Mouse (Mus musculus): Measurements from ENCODE around the gene Eddm3b. TPM values are rescaled to one million over a fixed set of nuclear protein-coding genes. Genes with fewer than 3 reads are reported as not detected.

The Eddm3b gene
- polyA plus RNA-seq, 1 experiment from 2014 or later, result not detected

DNA sequence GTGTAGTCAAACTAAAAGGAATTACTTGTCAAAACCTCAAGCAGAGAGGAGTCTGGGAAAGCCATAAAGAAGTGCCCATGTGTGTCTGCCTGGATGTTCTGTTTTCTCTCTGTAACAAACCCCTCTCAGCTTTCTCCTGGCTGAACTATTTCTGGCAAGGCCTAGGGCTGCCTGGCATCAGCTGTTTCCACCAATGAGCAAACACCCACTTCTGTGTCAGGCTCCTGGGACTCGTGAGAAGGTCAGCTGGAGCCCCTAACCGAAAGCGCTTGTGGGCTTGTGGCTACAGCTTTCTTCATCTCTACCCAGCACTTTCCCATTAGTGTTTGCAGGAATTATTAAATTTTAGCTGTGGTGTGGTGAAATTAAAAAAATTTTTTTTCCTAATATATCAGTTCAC lies 2.3 kb upstream of the Eddm3b start:
- ATAC-seq (ENCODE audit: low FRiP score, low TSS enrichment), result no peak
- no peaks in the 10 kb centered on the region for H3K36me3 ChIP-seq (ENCODE audit: control insufficient read depth, insufficient read depth, low read length)
- no peaks in the 10 kb centered on the region for H3K4me1 ChIP-seq (replicated peaks; ENCODE audit: control insufficient read depth, insufficient read depth)
- no peaks in the 10 kb centered on the region for H3K9me3 ChIP-seq (ENCODE audit: control insufficient read depth, low read length)
- no peak overlapping the region for H3K4me3 ChIP-seq (ENCODE audit: low read depth, low read length)
- H3K4me2 ChIP-seq (replicated peaks; ENCODE audit: low read depth), result no peak overlapping the region
- no peaks in the 10 kb centered on the region for H3K27me3 ChIP-seq (ENCODE audit: control insufficient read depth, insufficient read depth, low read length)
- no peak for DNase-seq (ENCODE audit: low spot score)
- TF ChIP-seq CTCF (IDR thresholded peaks at IDR 0.05; ENCODE audit: low read depth) (no peak), EP300 (optimal IDR thresholded peaks at IDR 0.05) (no peak)
- 64% methylated on average over 3 of the region's 3 CpGs for WGBS
- H3K9ac ChIP-seq (ENCODE audit: low read length), result no peak overlapping the region
- H3K27ac ChIP-seq (replicated peaks), result no peak overlapping the region

DNA sequence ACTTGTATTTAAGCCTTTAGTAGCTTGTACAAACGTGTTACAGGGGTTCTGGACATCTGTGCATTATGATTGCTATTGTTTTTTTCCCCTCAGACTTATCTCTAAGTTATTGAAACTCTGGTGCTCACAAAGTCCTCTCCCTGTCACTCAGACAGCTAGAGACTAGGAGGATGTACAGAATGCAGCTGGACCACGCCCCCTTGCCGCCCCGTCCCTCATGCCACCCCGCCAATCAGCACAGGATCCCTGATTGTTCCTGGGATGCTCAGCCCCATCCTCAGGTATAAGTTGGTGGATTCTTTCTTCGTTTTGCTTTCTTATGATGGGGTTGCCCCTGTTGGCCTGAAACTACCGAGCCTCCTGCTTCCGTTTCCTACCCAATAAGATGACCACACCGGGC lies 750 bp upstream of the Eddm3b start:
- no peak overlapping the region for H3K4me2 ChIP-seq (replicated peaks; ENCODE audit: low read depth)

DNA sequence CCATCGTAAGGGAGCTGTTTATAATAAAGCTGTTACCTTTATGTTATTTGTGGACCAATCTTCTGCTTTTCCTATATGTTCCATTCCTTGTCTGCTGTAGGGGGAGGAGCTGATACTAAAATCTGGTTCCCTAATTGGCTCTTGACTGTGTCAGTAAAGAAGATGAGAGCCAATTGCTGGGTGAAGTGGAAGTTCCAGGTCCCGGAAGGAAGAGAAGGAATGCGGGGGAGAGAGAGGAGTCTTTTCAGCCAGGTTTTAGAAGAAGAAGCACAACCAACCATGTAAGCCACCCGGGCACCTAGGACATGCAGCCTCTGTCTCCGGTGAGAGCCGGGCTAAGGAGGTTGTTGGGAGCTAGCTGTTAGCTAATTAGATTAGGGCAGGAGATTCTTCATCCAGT lies 11.5 kb downstream of the Eddm3b start:
- no peak for ATAC-seq (ENCODE audit: low FRiP score, low TSS enrichment)
- TF ChIP-seq CTCF (IDR thresholded peaks at IDR 0.05; ENCODE audit: low read depth) (no peak), EP300 (optimal IDR thresholded peaks at IDR 0.05) (no peak)
- H3K4me2 ChIP-seq (replicated peaks; ENCODE audit: low read depth), result no peak overlapping the region
- no peaks in the 10 kb centered on the region for H3K27me3 ChIP-seq (ENCODE audit: control insufficient read depth, insufficient read depth, low read length)
- DNase-seq (ENCODE audit: low spot score), result no peak
- H3K27ac ChIP-seq (replicated peaks), result no peak overlapping the region
- WGBS, result 85% methylated on average over 6 of the region's 6 CpGs
- no peaks in the 10 kb centered on the region for H3K36me3 ChIP-seq (ENCODE audit: control insufficient read depth, insufficient read depth, low read length)
- H3K4me1 ChIP-seq (replicated peaks; ENCODE audit: control insufficient read depth, insufficient read depth), result no peaks in the 10 kb centered on the region
- no peaks in the 10 kb centered on the region for H3K9me3 ChIP-seq (ENCODE audit: control insufficient read depth, low read length)
- H3K4me3 ChIP-seq (ENCODE audit: low read depth, low read length), result no peak overlapping the region
- no peak overlapping the region for H3K9ac ChIP-seq (ENCODE audit: low read length)

More for the DNA sequence above, 750 bp upstream of the Eddm3b start:
- H3K27me3 ChIP-seq (ENCODE audit: control insufficient read depth, insufficient read depth, low read length), result no peaks in the 10 kb centered on the region
- ATAC-seq (ENCODE audit: low FRiP score, low TSS enrichment) (no peak), DNase-seq (ENCODE audit: low spot score) (no peak)
- TF ChIP-seq CTCF (IDR thresholded peaks at IDR 0.05; ENCODE audit: low read depth) (no peak), EP300 (optimal IDR thresholded peaks at IDR 0.05) (no peak)
- H3K27ac ChIP-seq (replicated peaks), result no peak overlapping the region
- H3K4me3 ChIP-seq (ENCODE audit: low read depth, low read length), result no peak overlapping the region
- no peaks in the 10 kb centered on the region for H3K9me3 ChIP-seq (ENCODE audit: control insufficient read depth, low read length)
- no peaks in the 10 kb centered on the region for H3K4me1 ChIP-seq (replicated peaks; ENCODE audit: control insufficient read depth, insufficient read depth)
- WGBS, result 48% methylated on average over 9 of the region's 9 CpGs
- no peak overlapping the region for H3K9ac ChIP-seq (ENCODE audit: low read length)
- no peaks in the 10 kb centered on the region for H3K36me3 ChIP-seq (ENCODE audit: control insufficient read depth, insufficient read depth, low read length)

DNA sequence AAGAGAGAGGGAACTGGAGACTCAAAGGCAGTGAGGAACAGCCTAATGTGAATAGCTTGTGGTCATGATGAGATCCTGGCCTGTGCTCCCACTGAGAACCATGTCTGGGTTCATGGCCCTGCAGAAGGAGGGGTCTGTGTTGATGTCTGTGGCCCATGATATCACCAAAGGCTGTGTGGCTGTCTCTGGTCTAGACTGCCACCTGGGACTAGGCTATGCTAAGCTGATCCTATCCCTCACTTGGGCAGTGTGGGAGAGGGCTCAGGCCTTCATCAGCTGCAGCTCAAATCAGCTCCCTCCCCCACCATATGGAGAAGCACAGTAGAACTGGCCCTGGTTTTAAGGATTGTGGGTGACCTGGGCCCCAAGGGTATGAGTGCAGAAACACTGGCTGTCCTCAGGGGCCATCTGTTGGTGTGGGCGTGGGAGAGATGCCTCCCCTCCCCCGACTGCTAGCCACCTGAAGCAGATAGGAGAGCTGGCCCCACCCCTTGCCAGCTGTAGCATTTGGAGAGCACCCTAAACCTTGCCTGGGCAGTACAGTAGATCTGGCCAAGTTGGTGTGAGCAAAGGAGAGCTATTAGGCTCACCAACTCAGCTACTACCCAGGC lies 13.5 kb downstream of the Eddm3b start:
- no peaks in the 10 kb centered on the region for H3K4me1 ChIP-seq (replicated peaks; ENCODE audit: control insufficient read depth, insufficient read depth)
- ATAC-seq (ENCODE audit: low FRiP score, low TSS enrichment) (no peak), DNase-seq (ENCODE audit: low spot score) (no peak)
- H3K4me2 ChIP-seq (replicated peaks; ENCODE audit: low read depth), result no peak overlapping the region
- TF ChIP-seq EP300 (optimal IDR thresholded peaks at IDR 0.05) (no peak), CTCF (IDR thresholded peaks at IDR 0.05; ENCODE audit: low read depth) (no peak)
- H3K27me3 ChIP-seq (ENCODE audit: control insufficient read depth, insufficient read depth, low read length), result no peaks in the 10 kb centered on the region
- whole genome bisulfite sequencing, result 43% methylated on average over 2 of the region's 2 CpGs
- no peaks in the 10 kb centered on the region for H3K36me3 ChIP-seq (ENCODE audit: control insufficient read depth, insufficient read depth, low read length)
- H3K4me3 ChIP-seq (ENCODE audit: low read depth, low read length), result no peak overlapping the region
- no peak overlapping the region for H3K27ac ChIP-seq (replicated peaks)
- no peaks in the 10 kb centered on the region for H3K9me3 ChIP-seq (ENCODE audit: control insufficient read depth, low read length)
- no peak overlapping the region for H3K9ac ChIP-seq (ENCODE audit: low read length)

DNA sequence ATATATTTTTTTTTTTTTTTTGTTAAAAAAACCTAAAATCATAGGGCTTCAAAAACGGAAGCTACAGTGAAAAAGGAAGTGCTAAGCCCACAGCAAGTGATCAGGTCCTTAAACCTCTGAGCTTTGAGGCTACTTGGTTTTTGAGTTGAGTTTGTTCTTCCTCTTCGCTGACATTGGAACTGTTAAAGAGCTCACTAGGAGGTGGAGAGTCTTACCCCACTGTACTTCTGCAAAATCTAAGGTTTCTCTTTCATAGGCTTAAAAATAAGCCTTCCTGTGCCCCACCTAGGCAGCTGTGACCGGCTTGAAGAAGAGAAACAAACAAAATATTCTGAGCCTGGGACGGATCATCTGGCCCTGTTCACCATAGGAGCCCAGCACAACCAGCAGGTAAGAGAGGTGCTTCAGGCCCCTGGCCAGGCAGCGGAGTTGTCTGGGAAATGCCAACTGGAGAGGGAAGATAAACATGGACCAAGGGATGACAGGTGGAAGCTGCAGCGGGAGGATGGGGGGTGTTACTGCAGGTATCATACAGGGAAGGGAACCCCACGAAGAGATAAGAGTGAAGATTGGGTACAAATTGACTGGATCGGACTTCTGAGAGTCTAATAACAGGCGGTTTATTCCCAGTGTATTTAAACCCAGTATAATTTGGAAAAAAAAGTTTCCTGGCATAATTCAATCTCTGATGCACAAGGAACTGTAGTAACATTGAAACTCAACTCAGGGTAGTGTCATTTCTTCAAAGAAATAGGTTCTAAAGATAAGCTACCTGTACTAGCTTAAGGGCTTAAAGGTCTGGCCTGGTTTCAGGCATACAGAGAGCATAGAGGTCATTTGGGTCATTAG lies 14.8 kb downstream of the Eddm3b start:
- H3K9ac ChIP-seq (ENCODE audit: low read length), result no peak overlapping the region
- H3K4me1 ChIP-seq (replicated peaks; ENCODE audit: control insufficient read depth, insufficient read depth), result no peaks in the 10 kb centered on the region
- no peak overlapping the region for H3K4me3 ChIP-seq (ENCODE audit: low read depth, low read length)
- TF ChIP-seq EP300 (optimal IDR thresholded peaks at IDR 0.05) (no peak), CTCF (IDR thresholded peaks at IDR 0.05; ENCODE audit: low read depth) (no peak)
- no peaks in the 10 kb centered on the region for H3K27me3 ChIP-seq (ENCODE audit: control insufficient read depth, insufficient read depth, low read length)
- DNase-seq (ENCODE audit: low spot score), result no peak
- no peak overlapping the region for H3K4me2 ChIP-seq (replicated peaks; ENCODE audit: low read depth)
- WGBS, result 73% methylated on average over 9 of the region's 9 CpGs
- no peaks in the 10 kb centered on the region for H3K9me3 ChIP-seq (ENCODE audit: control insufficient read depth, low read length)
- no peak overlapping the region for H3K27ac ChIP-seq (replicated peaks)
- H3K36me3 ChIP-seq (ENCODE audit: control insufficient read depth, insufficient read depth, low read length), result no peaks in the 10 kb centered on the region
- ATAC-seq (ENCODE audit: low FRiP score, low TSS enrichment), result no peak

DNA sequence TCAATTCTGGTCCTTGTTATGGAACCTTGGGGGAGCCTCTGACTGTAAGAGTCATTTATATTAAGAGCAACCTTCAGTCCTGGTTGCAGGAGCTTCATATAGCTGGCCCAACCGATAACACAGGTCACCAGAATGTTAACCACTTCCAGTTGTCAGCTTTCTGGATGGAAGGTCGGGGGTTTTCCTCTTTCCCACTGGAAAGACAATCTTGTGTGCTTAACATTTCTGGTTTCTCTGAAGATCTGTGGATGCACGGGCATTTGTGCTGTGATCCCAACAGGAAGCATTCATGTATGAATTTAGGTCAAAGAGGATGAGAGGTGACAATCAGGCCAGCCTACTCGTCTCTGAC lies 15.4 kb downstream of the Eddm3b start:
- Histone ChIP-seq H3K9ac (ENCODE audit: low read length) (no peak overlapping the region), H3K4me3 (ENCODE audit: low read depth, low read length) (no peak overlapping the region), H3K27me3 (ENCODE audit: control insufficient read depth, insufficient read depth, low read length) (no peaks in the 10 kb centered on the region), H3K27ac (replicated peaks) (no peak overlapping the region), H3K9me3 (ENCODE audit: control insufficient read depth, low read length) (no peaks in the 10 kb centered on the region), H3K36me3 (ENCODE audit: control insufficient read depth, insufficient read depth, low read length) (no peaks in the 10 kb centered on the region), H3K4me1 (replicated peaks; ENCODE audit: control insufficient read depth, insufficient read depth) (no peaks in the 10 kb centered on the region), H3K4me2 (replicated peaks; ENCODE audit: low read depth) (no peak overlapping the region)
- DNase-seq (ENCODE audit: low spot score), result no peak
- WGBS, result 69% methylated on average over 4 of the region's 4 CpGs
- TF ChIP-seq CTCF (IDR thresholded peaks at IDR 0.05; ENCODE audit: low read depth) (no peak), EP300 (optimal IDR thresholded peaks at IDR 0.05) (no peak)
- ATAC-seq (ENCODE audit: low FRiP score, low TSS enrichment), result no peak
